Mouse (Mus musculus) kidney, embryonic 14.5 days (tissue): ENCODE measurements around the gene Kpna6. TPM values are rescaled to one million over a fixed set of nuclear protein-coding genes. Genes with fewer than 3 reads are reported as not detected.

ENCODE experiments used
- ATAC-seq: fragments of 200-750 bp; cut with Nextera tagmentation; 2 replicates; pipeline ENCODE4 v1.8.0; 2017; ENCODE audit warnings: moderate number of reproducible peaks, mild to moderate bottlenecking, moderate TSS enrichment, moderate library complexity; ENCODE audit not compliant: low FRiP score, low TSS enrichment
- H3K27ac ChIP-seq: fragments of 300-500 bp; sonication (generic); 2 replicates; pipeline ENCODE4 v1.5.1; 2014; ENCODE audit warnings: low read depth, mild to moderate bottlenecking, low read length, moderate library complexity, mixed read lengths
- H3K27me3 ChIP-seq: fragments of 300-500 bp; sonication (generic); 2 replicates; pipeline ENCODE4 v1.6.1; 2014; ENCODE audit warnings: mild to moderate bottlenecking, low read length; ENCODE audit not compliant: control insufficient read depth, insufficient read depth
- H3K36me3 ChIP-seq: fragments of 300-500 bp; sonication (generic); 2 replicates; pipeline ENCODE4 v1.6.1; 2014; ENCODE audit warnings: low read length, mixed read lengths; ENCODE audit not compliant: control insufficient read depth, insufficient read depth
- H3K4me1 ChIP-seq: fragments of 300-500 bp; sonication (generic); 2 replicates; pipeline ENCODE4 v1.6.1; 2014; ENCODE audit warnings: low read length, mixed read lengths; ENCODE audit not compliant: control insufficient read depth, insufficient read depth
- H3K4me2 ChIP-seq: fragments of 300-500 bp; sonication (generic); replicated peaks from 2 replicates; pipeline ENCODE4 v1.6.1; 2014; ENCODE audit warnings: low read depth, mild to moderate bottlenecking, low read length
- H3K4me3 ChIP-seq: fragments of 300-500 bp; sonication (generic); 2 replicates; pipeline ENCODE4 v1.5.1; 2014; ENCODE audit warnings: mild to moderate bottlenecking, low read length
- H3K9ac ChIP-seq: fragments of 300-500 bp; sonication (generic); 2 replicates; pipeline ENCODE4 v1.6.1; 2014; ENCODE audit warnings: low read depth, mild to moderate bottlenecking, low read length, moderate library complexity
- H3K9me3 ChIP-seq: fragments of 300-500 bp; sonication (generic); 2 replicates; pipeline ENCODE4 v1.6.1; 2016; ENCODE audit warnings: low read length; ENCODE audit not compliant: control insufficient read depth
- WGBS: fragments of 180-500 bp; shearing (Covaris S2); extraction: QIAGEN DNeasy Blood & Tissue Kit; methylation state at CpG from one replicate; pipeline ENCODE4 v1.1.7; 2014; 5-methylcytosine and 5-hydroxymethylcytosine counted together
- polyA plus RNA-seq: library from polyadenylated mRNA; unstranded; fragments of >200 nt; fragmentation: Nextera tagmentation; extraction: Ambion mirVana; gene quantifications from 2 replicates; pipeline ENCODE4 v1.2.1, GENCODE M21; 2014

The Kpna6 gene
- polyA plus RNA-seq, 1 experiment from 2014 or later = 14.7 TPM

- H3K4me2 ChIP-seq = no peak overlapping the region
- ATAC-seq = no peak
- peaks cover 44% of the 10 kb centered on the region for H3K36me3 ChIP-seq
- WGBS = 77% methylated on average over 3 of the region's 3 CpGs
- no peaks in the 10 kb centered on the region for H3K9me3 ChIP-seq
- H3K27ac ChIP-seq = no peak overlapping the region
- no peak overlapping the region for H3K9ac ChIP-seq
- no peaks in the 10 kb centered on the region for H3K27me3 ChIP-seq
- no peak overlapping the region for H3K4me3 ChIP-seq
- H3K4me1 ChIP-seq = no peaks in the 10 kb centered on the region
Measured at GRCm38 (mm10) chr4:129662255-129662813, 10.2 kb downstream of the Kpna6 start.

- no peak for ATAC-seq
- Histone ChIP-seq H3K4me1 (no peaks in the 10 kb centered on the region), H3K9me3 (no peaks in the 10 kb centered on the region), H3K9ac (no peak overlapping the region), H3K36me3 (peaks cover 51% of the 10 kb centered on the region), H3K4me2 (no peak overlapping the region), H3K27ac (no peak overlapping the region), H3K27me3 (no peaks in the 10 kb centered on the region), H3K4me3 (no peak overlapping the region)
- WGBS = 90% methylated on average over 3 of the region's 3 CpGs
Measured at GRCm38 (mm10) chr4:129661584-129661983, 11.0 kb downstream of the Kpna6 start.

GRCm38 (mm10) chr4:129654770-129655169 lies 17.8 kb downstream of the Kpna6 start:
- H3K27ac ChIP-seq = no peak overlapping the region
- no peak overlapping the region for H3K4me3 ChIP-seq
- no peaks in the 10 kb centered on the region for H3K4me1 ChIP-seq
- peaks cover 91% of the 10 kb centered on the region for H3K36me3 ChIP-seq
- WGBS = 94% methylated on average over 14 of the region's 14 CpGs
- H3K9ac ChIP-seq = no peak overlapping the region
- no peaks in the 10 kb centered on the region for H3K27me3 ChIP-seq
- ATAC-seq = no peak
- H3K9me3 ChIP-seq = no peaks in the 10 kb centered on the region
- no peak overlapping the region for H3K4me2 ChIP-seq

GRCm38 (mm10) chr4:129650359-129650758 lies 22.2 kb downstream of the Kpna6 start:
- H3K4me3 ChIP-seq = no peak overlapping the region
- H3K27ac ChIP-seq = no peak overlapping the region
- H3K9me3 ChIP-seq = no peaks in the 10 kb centered on the region
- no peaks in the 10 kb centered on the region for H3K27me3 ChIP-seq
- no peak overlapping the region for H3K9ac ChIP-seq
- no peak overlapping the region for H3K4me2 ChIP-seq
- no peak for ATAC-seq
- WGBS = 94% methylated on average over 8 of the region's 8 CpGs
- H3K36me3 ChIP-seq = peaks cover 95% of the 10 kb centered on the region
- H3K4me1 ChIP-seq = no peaks in the 10 kb centered on the region

- Histone ChIP-seq H3K4me3 (no peak overlapping the region), H3K27me3 (no peaks in the 10 kb centered on the region), H3K9me3 (no peaks in the 10 kb centered on the region), H3K4me2 (no peak overlapping the region), H3K4me1 (no peaks in the 10 kb centered on the region), H3K9ac (no peak overlapping the region), H3K36me3 (peaks cover 82% of the 10 kb centered on the region), H3K27ac (no peak overlapping the region)
- WGBS = 81% methylated on average over 1 of the region's 1 CpGs
- ATAC-seq = no peak
Measured at GRCm38 (mm10) chr4:129648656-129649055, 23.9 kb downstream of the Kpna6 start.

GRCm38 (mm10) chr4:129645204-129645603 lies 27.4 kb downstream of the Kpna6 start:
- H3K36me3 ChIP-seq = peaks cover 52% of the 10 kb centered on the region
- no peak overlapping the region for H3K4me3 ChIP-seq
- H3K27me3 ChIP-seq = no peaks in the 10 kb centered on the region
- H3K9ac ChIP-seq = no peak overlapping the region
- H3K27ac ChIP-seq = no peak overlapping the region
- H3K4me1 ChIP-seq = 0 out of 2 replicates have a peak, but pooled peaks cover 4% of the 10 kb centered on the region
- H3K9me3 ChIP-seq = no peaks in the 10 kb centered on the region
- ATAC-seq = no peak
- no peak overlapping the region for H3K4me2 ChIP-seq
- WGBS = 88% methylated on average over 6 of the region's 6 CpGs

- Histone ChIP-seq H3K27ac (0 out of 2 replicates have a peak overlapping the region, but pooled peaks have one; percentile 14), H3K36me3 (peaks cover 42% of the 10 kb centered on the region), H3K27me3 (no peaks in the 10 kb centered on the region), H3K4me1 (peaks cover 17% of the 10 kb centered on the region; the same call in 1 of the 2 replicates), H3K9ac (peak overlapping the region; percentile 13; the same call in 1 of the 2 replicates), H3K4me3 (peak overlapping the region; percentile 71; the same call in 1 of the 2 replicates), H3K9me3 (no peaks in the 10 kb centered on the region), H3K4me2 (peak overlapping the region; percentile 90)
- ATAC-seq = no peak
- 34% methylated on average over 5 of the region's 5 CpGs for WGBS
Measured at GRCm38 (mm10) chr4:129641756-129642155, 30.8 kb downstream of the Kpna6 start.

- Histone ChIP-seq H3K9me3 (no peaks in the 10 kb centered on the region), H3K27ac (peak within 1 kb of the TSS; percentile 86), H3K9ac (peak within 1 kb of the TSS; percentile 87), H3K4me3 (peak within 1 kb of the TSS; percentile 71), H3K4me1 (peaks cover 17% of the 10 kb centered on the region; the same call in 1 of the 2 replicates), H3K27me3 (no peaks in the 10 kb centered on the region), H3K36me3 (peaks cover 42% of the 10 kb centered on the region), H3K4me2 (peak within 1 kb of the TSS; percentile 90)
- WGBS = under 1% methylated on average over 56 of the region's 60 CpGs
- peak; percentile 95 for ATAC-seq
Measured at GRCm38 (mm10) chr4:129640638-129641467, 31.7 kb downstream of the Kpna6 start, which contains the start of gene Txlna. Gene Txlna, minus strand, starts transcription at chr4:129641065.

GRCm38 (mm10) chr4:129640101-129640637 lies 32.4 kb downstream of the Kpna6 start:
- Histone ChIP-seq H3K9me3 (no peaks in the 10 kb centered on the region), H3K4me3 (peak overlapping the region; percentile 71), H3K36me3 (peaks cover 42% of the 10 kb centered on the region), H3K4me1 (peaks cover 17% of the 10 kb centered on the region; the same call in 1 of the 2 replicates), H3K4me2 (peak overlapping the region; percentile 90), H3K27ac (peak overlapping the region; percentile 86), H3K27me3 (no peaks in the 10 kb centered on the region), H3K9ac (peak overlapping the region; percentile 87)
- 5% methylated on average over 17 of the region's 17 CpGs for WGBS
- ATAC-seq = no peak
